Mouse (Mus musculus): ENCODE measurements at regions not wholly inside any gene's neighbourhood (a gene's known extent, or its start where the extent isn't known, plus 50 kb on each side); places are given as distances from the start of the nearest gene placed in this dataset.

GRCm38 (mm10) chr13:113516102-113516501, 102.3 kb downstream of the Snx18 start:
- Histone ChIP-seq H3K9ac (ENCODE audit: low read depth, low read length) (no peak overlapping the region), H3K4me3 (replicated peaks; ENCODE audit: low read depth, low read length) (no peak overlapping the region), H3K9me3 (replicated peaks; ENCODE audit: low read length) (no peaks in the 10 kb centered on the region), H3K27ac (no peak overlapping the region), H3K36me3 (ENCODE audit: insufficient read depth, low read length) (no peaks in the 10 kb centered on the region), H3K4me1 (replicated peaks; ENCODE audit: insufficient read depth, low read length) (no peaks in the 10 kb centered on the region), H3K4me2 (ENCODE audit: low read length) (no peak overlapping the region), H3K27me3 (ENCODE audit: insufficient read depth, low read length) (no peaks in the 10 kb centered on the region)
- DNase-seq (ENCODE audit: low spot score) (peak; percentile 35), ATAC-seq (replicated peaks; ENCODE audit: low FRiP score, low read depth) (no peak)
- 77% methylated on average over 1 of the region's 1 CpGs for WGBS
- TF ChIP-seq CTCF (IDR thresholded peaks at IDR 0.05; ENCODE audit: low read depth) = no peak

DNA sequence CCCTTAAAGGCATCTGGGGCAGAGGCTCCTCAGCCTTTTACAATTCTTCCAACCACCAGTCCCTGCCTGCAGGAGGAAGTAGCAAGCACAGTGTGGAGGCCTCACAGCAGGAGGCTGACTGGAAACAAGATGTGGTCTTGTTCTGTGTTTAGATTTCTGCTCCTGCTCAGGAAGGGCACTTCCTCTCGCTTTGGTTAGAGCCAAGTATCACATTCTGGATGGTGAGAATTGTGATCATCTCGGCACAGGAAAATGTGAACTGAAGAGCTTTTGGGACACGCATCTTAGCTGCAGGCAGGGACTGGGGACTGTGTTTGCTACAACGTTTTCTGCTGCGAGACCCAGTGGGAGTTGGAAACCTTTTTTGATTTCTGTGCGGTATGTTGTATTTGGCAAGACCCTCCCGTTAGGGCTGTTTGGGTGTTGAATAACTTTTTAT, 103.2 kb downstream of the Snx18 start:
- H3K4me1 ChIP-seq (replicated peaks; ENCODE audit: insufficient read depth, low read length) = no peaks in the 10 kb centered on the region
- H3K36me3 ChIP-seq (ENCODE audit: insufficient read depth, low read length) = no peaks in the 10 kb centered on the region
- no peak overlapping the region for H3K4me3 ChIP-seq (replicated peaks; ENCODE audit: low read depth, low read length)
- DNase-seq (ENCODE audit: low spot score) = peak; percentile 62
- WGBS = 29% methylated on average over 7 of the region's 7 CpGs
- no peaks in the 10 kb centered on the region for H3K9me3 ChIP-seq (replicated peaks; ENCODE audit: low read length)
- TF ChIP-seq CTCF (IDR thresholded peaks at IDR 0.05; ENCODE audit: low read depth) = peak; percentile 24; the same call in 1 of the 2 replicates
- no peak overlapping the region for H3K9ac ChIP-seq (ENCODE audit: low read depth, low read length)
- peak overlapping the region; percentile 44 for H3K27ac ChIP-seq
- H3K27me3 ChIP-seq (ENCODE audit: insufficient read depth, low read length) = no peaks in the 10 kb centered on the region
- ATAC-seq (replicated peaks; ENCODE audit: low FRiP score, low read depth) = no peak
- H3K4me2 ChIP-seq (ENCODE audit: low read length) = no peak overlapping the region

DNA sequence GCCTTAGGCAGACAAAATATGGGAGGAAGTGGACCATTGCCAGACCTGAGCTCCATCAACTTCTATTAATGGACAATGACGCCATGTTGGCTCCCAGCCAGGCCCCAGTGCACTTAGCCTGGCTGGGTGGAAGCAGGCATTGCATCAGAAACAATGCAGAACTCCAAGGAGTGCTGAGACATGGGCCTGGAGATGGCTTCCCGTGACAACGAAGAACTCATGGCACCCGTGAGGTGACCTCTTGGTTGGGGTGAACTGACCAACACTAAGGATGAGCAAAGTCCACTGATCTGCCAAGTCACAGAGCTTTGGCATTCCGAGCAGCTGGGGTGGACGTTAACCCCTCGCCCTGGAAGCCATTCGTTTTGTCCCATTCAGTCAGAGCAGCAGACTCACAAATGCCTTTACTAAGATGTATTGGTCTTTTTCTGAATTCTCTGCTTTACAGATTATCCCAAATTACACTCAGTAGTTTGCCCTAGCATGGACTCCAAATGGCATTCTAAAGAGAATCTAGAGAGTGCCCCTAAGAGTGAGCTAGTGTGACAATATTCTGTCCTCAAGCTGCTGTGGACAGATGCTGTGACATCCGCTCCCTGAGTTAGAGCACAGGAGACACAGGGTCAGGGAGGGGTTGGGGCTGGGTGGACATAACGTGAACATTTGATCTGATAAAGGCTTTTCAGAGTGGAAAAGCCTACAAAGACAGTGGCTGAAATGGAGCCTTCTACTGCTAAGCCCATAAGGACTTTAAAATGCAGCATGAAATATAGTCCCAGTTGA, 108.8 kb downstream of the Snx18 start:
- DNase-seq (ENCODE audit: low spot score) (peak; percentile 68), ATAC-seq (replicated peaks; ENCODE audit: low FRiP score, low read depth) (peak; percentile 82)
- Histone ChIP-seq H3K27me3 (ENCODE audit: insufficient read depth, low read length) (no peaks in the 10 kb centered on the region), H3K4me3 (replicated peaks; ENCODE audit: low read depth, low read length) (no peak overlapping the region), H3K4me1 (replicated peaks; ENCODE audit: insufficient read depth, low read length) (no peaks in the 10 kb centered on the region), H3K27ac (no peak overlapping the region), H3K9ac (ENCODE audit: low read depth, low read length) (no peak overlapping the region), H3K36me3 (ENCODE audit: insufficient read depth, low read length) (no peaks in the 10 kb centered on the region), H3K4me2 (ENCODE audit: low read length) (no peak overlapping the region), H3K9me3 (replicated peaks; ENCODE audit: low read length) (no peaks in the 10 kb centered on the region)
- WGBS = 27% methylated on average over 10 of the region's 10 CpGs
- TF ChIP-seq CTCF (IDR thresholded peaks at IDR 0.05; ENCODE audit: low read depth) = no peak

DNA sequence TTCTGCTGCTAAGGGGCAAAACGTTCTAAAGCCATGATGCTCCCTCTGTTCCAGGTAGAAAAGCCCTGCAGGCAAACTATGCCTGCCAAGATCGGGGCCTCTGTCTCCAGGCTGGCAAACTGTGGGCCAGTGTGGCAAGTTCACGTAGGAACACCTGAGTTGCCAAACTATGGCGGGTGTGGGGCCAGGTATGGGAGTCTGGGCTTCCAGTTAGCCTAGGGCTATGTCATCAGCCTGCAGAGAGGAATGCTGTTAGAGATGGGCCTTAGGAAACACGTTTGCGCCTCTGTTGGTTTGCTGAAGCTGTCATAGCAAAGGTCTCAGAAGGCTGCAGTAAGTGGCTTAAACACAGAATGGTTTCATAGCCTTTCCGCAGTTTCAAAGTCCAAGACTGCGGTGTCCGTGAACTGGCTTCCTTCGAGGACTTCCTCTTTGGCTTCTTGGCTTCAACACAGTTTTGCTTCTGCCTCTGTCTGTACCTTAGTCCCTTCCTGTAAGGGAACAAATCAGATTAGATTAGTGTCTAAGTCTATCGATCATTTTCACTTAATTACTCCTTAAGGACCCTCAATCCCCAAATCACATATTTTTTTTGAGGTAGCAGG, 110.1 kb downstream of the Snx18 start:
- no peak overlapping the region for H3K4me2 ChIP-seq (ENCODE audit: low read length)
- H3K4me3 ChIP-seq (replicated peaks; ENCODE audit: low read depth, low read length) = no peak overlapping the region
- H3K4me1 ChIP-seq (replicated peaks; ENCODE audit: insufficient read depth, low read length) = no peaks in the 10 kb centered on the region
- H3K27ac ChIP-seq = no peak overlapping the region
- 86% methylated on average over 11 of the region's 11 CpGs for WGBS
- no peak for ATAC-seq (replicated peaks; ENCODE audit: low FRiP score, low read depth)
- no peaks in the 10 kb centered on the region for H3K27me3 ChIP-seq (ENCODE audit: insufficient read depth, low read length)
- no peaks in the 10 kb centered on the region for H3K9me3 ChIP-seq (replicated peaks; ENCODE audit: low read length)
- no peak overlapping the region for H3K9ac ChIP-seq (ENCODE audit: low read depth, low read length)
- DNase-seq (ENCODE audit: low spot score) = no peak
- H3K36me3 ChIP-seq (ENCODE audit: insufficient read depth, low read length) = no peaks in the 10 kb centered on the region
- no peak for TF ChIP-seq CTCF (IDR thresholded peaks at IDR 0.05; ENCODE audit: low read depth)

DNA sequence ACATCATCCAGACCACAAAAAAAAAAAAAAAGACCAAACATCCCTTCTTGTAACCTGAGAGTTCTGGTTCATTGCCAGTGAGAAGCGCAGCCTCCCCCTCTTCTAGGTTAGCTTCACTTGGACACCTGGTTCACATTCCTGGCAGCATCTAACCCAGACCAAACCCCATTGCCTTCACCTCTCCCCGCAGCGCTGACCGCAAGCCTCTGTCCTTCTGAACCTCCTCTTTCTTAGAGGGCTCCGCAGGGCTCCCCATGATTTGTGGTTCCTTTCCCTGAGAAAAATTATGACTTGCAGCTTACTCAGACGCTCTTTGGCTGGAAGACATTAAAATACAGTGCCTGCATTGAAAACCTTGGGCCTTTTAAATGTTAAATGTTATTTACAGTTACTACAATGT, 115.8 kb downstream of the Snx18 start:
- no peak overlapping the region for H3K4me2 ChIP-seq (ENCODE audit: low read length)
- WGBS = 23% methylated on average over 6 of the region's 6 CpGs
- no peak overlapping the region for H3K9ac ChIP-seq (ENCODE audit: low read depth, low read length)
- no peaks in the 10 kb centered on the region for H3K9me3 ChIP-seq (replicated peaks; ENCODE audit: low read length)
- H3K4me1 ChIP-seq (replicated peaks; ENCODE audit: insufficient read depth, low read length) = no peaks in the 10 kb centered on the region; the same call in 1 of the 2 replicates
- TF ChIP-seq CTCF (IDR thresholded peaks at IDR 0.05; ENCODE audit: low read depth) = no peak
- no peaks in the 10 kb centered on the region for H3K27me3 ChIP-seq (ENCODE audit: insufficient read depth, low read length)
- no peak overlapping the region for H3K4me3 ChIP-seq (replicated peaks; ENCODE audit: low read depth, low read length)
- ATAC-seq (replicated peaks; ENCODE audit: low FRiP score, low read depth) = no peak
- H3K36me3 ChIP-seq (ENCODE audit: insufficient read depth, low read length) = no peaks in the 10 kb centered on the region
- peak; percentile 53 for DNase-seq (ENCODE audit: low spot score)
- H3K27ac ChIP-seq = no peak overlapping the region

- no peak for TF ChIP-seq CTCF (IDR thresholded peaks at IDR 0.05; ENCODE audit: low read depth)
- Histone ChIP-seq H3K27me3 (ENCODE audit: insufficient read depth, low read length) (no peaks in the 10 kb centered on the region), H3K4me2 (ENCODE audit: low read length) (no peak overlapping the region), H3K4me1 (replicated peaks; ENCODE audit: insufficient read depth, low read length) (no peaks in the 10 kb centered on the region; the same call in 1 of the 2 replicates), H3K36me3 (ENCODE audit: insufficient read depth, low read length) (no peaks in the 10 kb centered on the region), H3K9ac (ENCODE audit: low read depth, low read length) (no peak overlapping the region), H3K9me3 (replicated peaks; ENCODE audit: low read length) (no peaks in the 10 kb centered on the region), H3K27ac (no peak overlapping the region), H3K4me3 (replicated peaks; ENCODE audit: low read depth, low read length) (no peak overlapping the region)
- 52% methylated on average over 3 of the region's 3 CpGs for WGBS
- ATAC-seq (replicated peaks; ENCODE audit: low FRiP score, low read depth) = no peak
- DNase-seq (ENCODE audit: low spot score) = no peak
These were observed 116.3 kb downstream of the Snx18 start for GRCm38 (mm10) chr13:113502059-113502458.
